Mouse (Mus musculus) intestine, embryonic 16.5 days (tissue): ENCODE results near the gene Pccb. TPM values are rescaled to one million over a fixed set of nuclear protein-coding genes. Genes with fewer than 3 reads are reported as not detected.

Experiments
- ATAC-seq: fragments of 200-750 bp; cut with Nextera tagmentation; 2 replicates; pipeline ENCODE4 v1.8.0; 2017; ENCODE audit warnings: moderate TSS enrichment, moderate library complexity
- H3K27ac ChIP-seq: fragments of 300-500 bp; sonication (generic); 2 replicates; pipeline ENCODE4 v1.5.1; 2014; ENCODE audit warnings: mild to moderate bottlenecking, low read length
- H3K27me3 ChIP-seq: fragments of 300-500 bp; sonication (generic); replicated peaks from 2 replicates; pipeline ENCODE4 v1.6.1; 2014; ENCODE audit warnings: low read length, control low read depth, mixed read lengths; ENCODE audit not compliant: control insufficient read depth, insufficient read depth
- H3K36me3 ChIP-seq: fragments of 300-500 bp; sonication (generic); 2 replicates; pipeline ENCODE4 v1.6.1; 2014; ENCODE audit warnings: low read length, control low read depth; ENCODE audit not compliant: control insufficient read depth, insufficient read depth
- H3K4me1 ChIP-seq: fragments of 300-500 bp; sonication (generic); 2 replicates; pipeline ENCODE4 v1.6.1; 2014; ENCODE audit warnings: low read length, control low read depth, mixed read lengths; ENCODE audit not compliant: control insufficient read depth, insufficient read depth
- H3K4me2 ChIP-seq: fragments of 300-500 bp; sonication (generic); 2 replicates; pipeline ENCODE4 v1.6.1; 2014; ENCODE audit warnings: low read depth, low read length, control low read depth
- H3K4me3 ChIP-seq: fragments of 300-500 bp; sonication (generic); 2 replicates; pipeline ENCODE4 v1.5.1; 2014; ENCODE audit warnings: mild to moderate bottlenecking, low read length
- H3K9ac ChIP-seq: fragments of 300-500 bp; sonication (generic); 2 replicates; pipeline ENCODE4 v1.6.1; 2014; ENCODE audit warnings: low read depth, low read length
- H3K9me3 ChIP-seq: fragments of 300-500 bp; sonication (generic); 2 replicates; pipeline ENCODE4 v1.6.1; 2016; ENCODE audit warnings: low read length, control low read depth; ENCODE audit not compliant: control insufficient read depth
- WGBS: fragments of 180-500 bp; shearing (Covaris S2); extraction: QIAGEN DNeasy Blood & Tissue Kit; methylation state at CpG from one replicate; pipeline ENCODE4 v1.1.7; 2014; 5-methylcytosine and 5-hydroxymethylcytosine counted together
- polyA plus RNA-seq: library from polyadenylated mRNA; unstranded; fragments of >200 nt; fragmentation: Nextera tagmentation; extraction: Ambion mirVana; gene quantifications from 2 replicates; pipeline ENCODE4 v1.2.1, GENCODE M21; 2015

Pccb gene
- polyA plus RNA-seq, 1 experiment from 2014 or later: 29.8 TPM

- Histone ChIP-seq H3K36me3 (no peaks in the 10 kb centered on the region), H3K9ac (peak overlapping the region; percentile 99), H3K9me3 (no peaks in the 10 kb centered on the region), H3K27me3 (no peaks in the 10 kb centered on the region), H3K27ac (peak overlapping the region; percentile 100), H3K4me2 (peak overlapping the region; percentile 69), H3K4me3 (peak overlapping the region; percentile 72), H3K4me1 (peaks cover 17% of the 10 kb centered on the region)
- WGBS: under 1% methylated on average over 73 of the region's 100 CpGs
- peak; percentile 77 for ATAC-seq
These were observed 39.8 kb upstream of the Pccb start for GRCm38 (mm10) chr9:101074332-101075021.

- H3K4me3 ChIP-seq: peak within 1 kb of the TSS; percentile 72
- H3K4me1 ChIP-seq: peaks cover 12% of the 10 kb centered on the region
- H3K9ac ChIP-seq: peak within 1 kb of the TSS; percentile 99
- H3K4me2 ChIP-seq: peak within 1 kb of the TSS; percentile 73
- H3K27ac ChIP-seq: peak within 1 kb of the TSS; percentile 100
- ATAC-seq: peak; percentile 70
- no peaks in the 10 kb centered on the region for H3K36me3 ChIP-seq
- H3K9me3 ChIP-seq: no peaks in the 10 kb centered on the region
- H3K27me3 ChIP-seq: no peaks in the 10 kb centered on the region
- WGBS: 0% methylated on average over 26 of the region's 43 CpGs
These were observed 39.3 kb upstream of the Pccb start, which contains the start of gene Msl2 for GRCm38 (mm10) chr9:101073987-101074331. TSS of gene Msl2 (plus strand) at chr9:101074101.

- Histone ChIP-seq H3K27me3 (no peaks in the 10 kb centered on the region), H3K4me1 (peaks cover 7% of the 10 kb centered on the region; the same call in 1 of the 2 replicates), H3K4me2 (peak overlapping the region; percentile 73), H3K36me3 (no peaks in the 10 kb centered on the region), H3K9me3 (no peaks in the 10 kb centered on the region), H3K9ac (peak overlapping the region; percentile 99), H3K4me3 (peak overlapping the region; percentile 72), H3K27ac (peak overlapping the region; percentile 100)
- peak; percentile 94 for ATAC-seq
- 1% methylated on average over 64 of the region's 65 CpGs for WGBS
These were observed 38.6 kb upstream of the Pccb start for GRCm38 (mm10) chr9:101073041-101073986.

- H3K4me3 ChIP-seq: no peak overlapping the region
These were observed 37.8 kb upstream of the Pccb start for GRCm38 (mm10) chr9:101072506-101072905.

GRCm38 (mm10) chr9:101069781-101070180 lies 35.1 kb upstream of the Pccb start:
- ATAC-seq: no peak
- no peaks in the 10 kb centered on the region for H3K9me3 ChIP-seq
- H3K27me3 ChIP-seq: no peaks in the 10 kb centered on the region
- no peaks in the 10 kb centered on the region for H3K4me1 ChIP-seq
- H3K9ac ChIP-seq: no peak overlapping the region
- WGBS: 95% methylated on average over 3 of the region's 3 CpGs
- no peaks in the 10 kb centered on the region for H3K36me3 ChIP-seq
- no peak overlapping the region for H3K4me3 ChIP-seq
- no peak overlapping the region for H3K27ac ChIP-seq
- no peak overlapping the region for H3K4me2 ChIP-seq

More at GRCm38 (mm10) chr9:101072506-101072905, 37.8 kb upstream of the Pccb start:
- H3K4me1 ChIP-seq: peaks cover 3% of the 10 kb centered on the region; the same call in 1 of the 2 replicates
- no peaks in the 10 kb centered on the region for H3K36me3 ChIP-seq
- no peaks in the 10 kb centered on the region for H3K9me3 ChIP-seq
- no peak for ATAC-seq
- WGBS: 39% methylated on average over 5 of the region's 5 CpGs
- no peaks in the 10 kb centered on the region for H3K27me3 ChIP-seq
- no peak overlapping the region for H3K4me2 ChIP-seq
- no peak overlapping the region for H3K9ac ChIP-seq
- no peak overlapping the region for H3K27ac ChIP-seq

- no peaks in the 10 kb centered on the region for H3K4me1 ChIP-seq
- WGBS: 75% methylated on average over 3 of the region's 3 CpGs
- H3K27me3 ChIP-seq: no peaks in the 10 kb centered on the region
- no peaks in the 10 kb centered on the region for H3K9me3 ChIP-seq
- no peaks in the 10 kb centered on the region for H3K36me3 ChIP-seq
- ATAC-seq: no peak
- H3K27ac ChIP-seq: no peak overlapping the region
- H3K4me3 ChIP-seq: no peak overlapping the region
- no peak overlapping the region for H3K4me2 ChIP-seq
- H3K9ac ChIP-seq: no peak overlapping the region
These were observed 30.4 kb upstream of the Pccb start for GRCm38 (mm10) chr9:101065076-101065602.

GRCm38 (mm10) chr9:101062253-101062780 lies 27.6 kb upstream of the Pccb start:
- H3K4me1 ChIP-seq: no peaks in the 10 kb centered on the region
- ATAC-seq: no peak
- no peaks in the 10 kb centered on the region for H3K36me3 ChIP-seq
- no peak overlapping the region for H3K4me2 ChIP-seq
- H3K27me3 ChIP-seq: no peaks in the 10 kb centered on the region
- no peak overlapping the region for H3K4me3 ChIP-seq
- no peak overlapping the region for H3K27ac ChIP-seq
- H3K9ac ChIP-seq: no peak overlapping the region
- WGBS: 63% methylated on average over 6 of the region's 6 CpGs
- no peaks in the 10 kb centered on the region for H3K9me3 ChIP-seq

GRCm38 (mm10) chr9:101061035-101061434 lies 26.3 kb upstream of the Pccb start:
- no peak for ATAC-seq
- H3K9me3 ChIP-seq: no peaks in the 10 kb centered on the region
- 59% methylated on average over 11 of the region's 11 CpGs for WGBS

GRCm38 (mm10) chr9:101057156-101057555 lies 22.5 kb upstream of the Pccb start:
- H3K36me3 ChIP-seq: no peaks in the 10 kb centered on the region
- no peak overlapping the region for H3K4me2 ChIP-seq
- H3K9ac ChIP-seq: no peak overlapping the region
- WGBS: 94% methylated on average over 4 of the region's 4 CpGs
- peak overlapping the region; percentile 57 for H3K27ac ChIP-seq
- H3K27me3 ChIP-seq: no peaks in the 10 kb centered on the region
- H3K4me3 ChIP-seq: no peak overlapping the region
- no peaks in the 10 kb centered on the region for H3K4me1 ChIP-seq
- ATAC-seq: no peak
- H3K9me3 ChIP-seq: no peaks in the 10 kb centered on the region

More at GRCm38 (mm10) chr9:101061035-101061434, 26.3 kb upstream of the Pccb start:
- Histone ChIP-seq H3K36me3 (no peaks in the 10 kb centered on the region), H3K27me3 (no peaks in the 10 kb centered on the region), H3K27ac (no peak overlapping the region), H3K4me2 (no peak overlapping the region), H3K4me1 (no peaks in the 10 kb centered on the region), H3K4me3 (no peak overlapping the region), H3K9ac (no peak overlapping the region)
